Mouse (Mus musculus) thymus, adult 2 months (tissue): Measurements from ENCODE around the gene Tmem132b. TPM values are rescaled to one million over a fixed set of nuclear protein-coding genes. Genes with fewer than 3 reads are reported as not detected.

ENCODE experiments used
- DNase-seq: peaks from one replicate; pipeline ENCODE4 v3.0.0; 2021
- H3K27ac ChIP-seq: fragments of 200-500 bp; 2 replicates; pipeline ENCODE4 v1.5.1; 2012; ENCODE audit warnings: low read length, control low read depth; ENCODE audit not compliant: control insufficient read depth, insufficient read depth
- H3K27me3 ChIP-seq: fragments of 200-500 bp; 2 replicates; pipeline ENCODE4 v1.6.1; 2012; ENCODE audit warnings: mild to moderate bottlenecking, low read length, moderate library complexity, mixed read lengths; ENCODE audit not compliant: control insufficient read depth, insufficient read depth
- H3K36me3 ChIP-seq: fragments of 200-500 bp; 2 replicates; pipeline ENCODE4 v1.6.1; 2012; ENCODE audit warnings: mild to moderate bottlenecking, low read length, moderate library complexity; ENCODE audit not compliant: control insufficient read depth, insufficient read depth
- H3K4me1 ChIP-seq: fragments of 200-500 bp; replicated peaks from 2 replicates; pipeline ENCODE4 v1.6.1; 2012; ENCODE audit warnings: low read length; ENCODE audit not compliant: control insufficient read depth, insufficient read depth
- H3K4me3 ChIP-seq: fragments of 200-500 bp; 2 replicates; pipeline ENCODE4 v1.5.1; 2012; ENCODE audit warnings: mild to moderate bottlenecking, low read length, control low read depth, moderate library complexity; ENCODE audit not compliant: control insufficient read depth, insufficient read depth
- CTCF ChIP-seq: fragments of 200-500 bp; IDR thresholded peaks from 2 replicates; pipeline ENCODE4 v1.5.1; 2012; ENCODE audit warnings: mild to moderate bottlenecking, control low read depth, low read length, moderate library complexity, borderline replicate concordance; ENCODE audit not compliant: control insufficient read depth, poor library complexity, insufficient read depth; ENCODE audit errors: extremely low read depth
- POLR2A ChIP-seq: fragments of 200-500 bp; IDR thresholded peaks from 2 replicates; pipeline ENCODE4 v1.6.1; 2012; ENCODE audit warnings: mild to moderate bottlenecking, low read length, control low read depth, moderate library complexity; ENCODE audit not compliant: control insufficient read depth, poor library complexity, insufficient read depth; ENCODE audit errors: extremely low read depth
- WGBS: fragments of 180-500 bp; shearing (Covaris S2); methylation state at CpG from one replicate; pipeline ENCODE4 v1.1.7; 2018; 5-methylcytosine and 5-hydroxymethylcytosine counted together
- polyA plus RNA-seq: library from polyadenylated mRNA; depleted of rRNA; stranded (reverse); fragments of >200 nt; gene quantifications from 2 replicates; pipeline ENCODE4 v1.2.3, GENCODE M21; 2012

The Tmem132b gene
- polyA plus RNA-seq, 1 experiment, result 0.15 TPM

DNA sequence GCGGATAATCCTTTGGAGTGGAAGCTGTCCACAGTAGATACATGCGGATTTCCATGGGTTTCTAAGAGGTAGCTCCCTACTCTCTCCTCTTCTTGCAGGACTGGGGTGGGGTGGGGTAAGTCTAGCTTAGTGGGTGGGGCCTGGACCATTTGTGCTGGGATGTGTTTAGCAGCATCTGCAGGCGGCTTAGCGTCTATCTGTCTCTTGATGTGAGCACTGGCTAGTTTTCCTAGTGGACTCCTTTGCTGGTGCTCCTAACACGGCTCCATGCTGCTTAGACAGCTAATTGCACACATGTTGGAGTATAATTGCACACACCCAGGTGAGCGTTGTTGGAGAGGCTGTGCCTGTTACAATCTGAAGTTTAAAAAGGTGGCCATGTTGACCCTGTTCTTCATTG lies 149.3 kb downstream of the Tmem132b start:
- H3K4me3 ChIP-seq, result no peak overlapping the region
- H3K36me3 ChIP-seq, result no peaks in the 10 kb centered on the region
- TF ChIP-seq CTCF, result no peak
- no peak for TF ChIP-seq POLR2A
- H3K4me1 ChIP-seq, result no peaks in the 10 kb centered on the region
- DNase-seq, result no peak
- H3K27ac ChIP-seq, result no peak overlapping the region
- H3K27me3 ChIP-seq, result no peaks in the 10 kb centered on the region
- 91% methylated on average over 6 of the region's 6 CpGs for WGBS

DNA sequence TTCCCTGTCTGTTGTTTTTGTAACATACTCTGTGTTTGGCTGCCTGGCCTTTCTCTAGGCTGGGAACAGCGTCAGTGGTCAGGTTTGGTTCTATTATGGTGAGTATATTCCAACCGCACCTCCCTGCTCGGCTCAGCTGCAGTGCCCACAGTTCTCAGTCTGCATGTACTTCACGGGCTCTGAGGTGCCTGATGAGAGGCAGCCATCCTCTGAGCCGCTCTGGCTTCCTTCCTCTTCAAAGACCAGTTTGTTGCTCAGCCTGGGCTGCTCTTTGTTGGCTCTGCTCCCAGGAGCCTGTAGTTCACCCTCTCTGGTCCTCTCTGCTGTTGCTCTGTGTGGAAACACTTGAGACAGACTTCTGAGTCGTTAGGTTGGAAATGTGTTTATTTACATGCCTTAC lies 151.9 kb downstream of the Tmem132b start:
- TF ChIP-seq POLR2A (no peak), CTCF (no peak)
- no peak overlapping the region for H3K4me3 ChIP-seq
- no peak overlapping the region for H3K27ac ChIP-seq
- no peaks in the 10 kb centered on the region for H3K36me3 ChIP-seq
- DNase-seq, result no peak
- 48% methylated on average over 6 of the region's 6 CpGs for WGBS
- no peaks in the 10 kb centered on the region for H3K27me3 ChIP-seq
- H3K4me1 ChIP-seq, result no peaks in the 10 kb centered on the region

GRCm38 (mm10) chr5:125685681-125686331 lies 154.2 kb downstream of the Tmem132b start:
- Histone ChIP-seq H3K27me3 (no peaks in the 10 kb centered on the region), H3K4me3 (no peak overlapping the region), H3K36me3 (no peaks in the 10 kb centered on the region), H3K4me1 (no peaks in the 10 kb centered on the region), H3K27ac (no peak overlapping the region)
- TF ChIP-seq POLR2A, result no peak
- no peak for TF ChIP-seq CTCF
- 84% methylated on average over 11 of the region's 11 CpGs for WGBS
- DNase-seq, result no peak

GRCm38 (mm10) chr5:125692538-125692937 lies 161.0 kb downstream of the Tmem132b start:
- Histone ChIP-seq H3K27ac (no peak overlapping the region), H3K27me3 (no peaks in the 10 kb centered on the region), H3K36me3 (no peaks in the 10 kb centered on the region), H3K4me3 (no peak overlapping the region), H3K4me1 (no peaks in the 10 kb centered on the region)
- DNase-seq, result no peak
- WGBS, result 63% methylated on average over 10 of the region's 10 CpGs
- TF ChIP-seq CTCF (no peak), POLR2A (no peak)

- no peaks in the 10 kb centered on the region for H3K36me3 ChIP-seq
- DNase-seq, result no peak
- H3K4me1 ChIP-seq, result no peaks in the 10 kb centered on the region
- no peaks in the 10 kb centered on the region for H3K27me3 ChIP-seq
- no peak for TF ChIP-seq POLR2A
- no peak overlapping the region for H3K4me3 ChIP-seq
- 78% methylated on average over 3 of the region's 3 CpGs for WGBS
- no peak overlapping the region for H3K27ac ChIP-seq
Measured at GRCm38 (mm10) chr5:125699395-125699794, 167.8 kb downstream of the Tmem132b start.

DNA sequence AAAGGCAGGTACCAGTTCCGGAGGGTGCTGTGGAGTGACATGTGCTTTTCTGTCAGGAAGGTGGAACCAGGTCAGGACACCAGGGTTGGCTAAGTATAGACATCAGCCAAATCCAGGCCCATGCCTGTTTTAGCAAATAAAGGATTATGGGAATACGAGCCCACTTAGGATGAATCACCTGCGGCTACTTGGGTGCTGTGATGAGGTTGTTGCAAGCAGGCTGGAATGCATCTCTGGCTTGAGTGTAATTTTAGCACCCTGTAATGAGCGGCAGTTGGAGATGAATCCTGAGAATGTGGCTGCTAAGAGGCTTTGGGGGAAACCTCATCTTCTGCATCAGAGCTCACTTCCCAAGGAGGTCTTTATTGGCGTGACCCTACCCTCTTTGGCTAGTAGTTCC lies 168.7 kb downstream of the Tmem132b start:
- no peak overlapping the region for H3K27ac ChIP-seq
- no peaks in the 10 kb centered on the region for H3K27me3 ChIP-seq
- WGBS, result 90% methylated on average over 5 of the region's 5 CpGs
- H3K4me1 ChIP-seq, result no peaks in the 10 kb centered on the region
- DNase-seq, result no peak
- no peak overlapping the region for H3K4me3 ChIP-seq
- TF ChIP-seq POLR2A (no peak), CTCF (no peak)
- no peaks in the 10 kb centered on the region for H3K36me3 ChIP-seq

DNA sequence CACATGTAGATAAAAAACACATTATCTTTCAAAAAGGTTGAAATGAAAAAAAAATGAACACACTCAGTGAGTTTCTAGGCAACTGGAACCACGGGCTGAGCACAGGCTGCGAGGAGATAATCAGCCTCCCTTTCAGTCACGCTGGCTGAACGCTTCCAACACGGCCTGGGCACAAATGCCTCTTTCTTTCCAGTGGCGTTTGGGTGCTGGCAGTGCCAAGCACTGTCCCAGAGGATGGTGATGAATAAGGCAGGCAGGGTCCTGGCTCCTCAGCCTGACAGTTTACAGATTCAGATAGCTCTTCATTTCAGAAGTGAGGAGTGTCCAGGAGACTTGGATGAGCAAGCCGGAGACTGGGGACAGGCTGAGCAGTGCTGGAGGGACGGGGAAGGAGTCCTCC lies 173.8 kb downstream of the Tmem132b start:
- H3K27me3 ChIP-seq, result no peaks in the 10 kb centered on the region
- 83% methylated on average over 8 of the region's 8 CpGs for WGBS
- no peaks in the 10 kb centered on the region for H3K36me3 ChIP-seq

More for the DNA sequence above, 173.8 kb downstream of the Tmem132b start:
- no peak for DNase-seq
- TF ChIP-seq CTCF (no peak), POLR2A (no peak)
- H3K4me1 ChIP-seq, result no peaks in the 10 kb centered on the region
- H3K27ac ChIP-seq, result no peak overlapping the region
- H3K4me3 ChIP-seq, result no peak overlapping the region
